Mouse (Mus musculus): ENCODE data around the gene Susd1.

Gene Susd1

DNA sequence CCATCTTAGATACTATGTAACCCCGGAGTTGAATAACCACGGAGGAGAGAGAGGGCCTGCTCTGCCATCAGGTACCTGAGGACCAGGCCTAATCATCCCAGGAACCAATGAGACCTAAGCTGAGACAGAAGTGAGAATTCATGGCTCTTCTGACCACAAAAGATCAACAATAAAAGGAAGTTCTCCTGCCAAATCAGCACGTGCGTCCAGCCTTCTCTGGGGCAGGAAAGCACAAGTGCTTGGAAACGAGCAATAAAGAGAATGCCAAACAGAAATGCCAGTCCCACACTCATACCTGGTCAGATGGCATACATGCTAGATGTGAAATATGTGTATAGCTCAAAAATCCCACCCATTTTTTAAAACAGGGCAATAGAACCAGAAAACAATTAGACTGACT lies 58.6 kb downstream of the Susd1 start:
- no peak for DNase-seq

DNA sequence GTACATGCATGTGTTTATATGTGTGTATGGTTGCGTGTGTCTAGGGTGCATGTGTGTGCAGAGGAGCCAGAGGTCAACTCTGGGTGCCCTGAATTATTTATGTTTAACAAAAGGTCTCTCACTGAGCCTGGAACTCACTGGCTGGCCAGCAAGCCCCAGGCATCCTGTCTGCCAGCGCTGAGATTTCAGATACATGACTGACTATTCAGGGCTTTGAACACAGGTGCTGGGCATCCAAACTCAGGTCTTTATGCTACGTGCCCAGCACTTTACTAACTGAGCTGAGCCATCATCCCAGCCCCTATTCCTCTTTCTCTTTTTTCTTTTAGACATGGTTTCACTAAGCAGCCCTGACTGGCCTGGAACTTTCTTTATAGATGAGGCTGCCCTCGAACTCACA lies 59.8 kb downstream of the Susd1 start:
- DNase-seq: no peak

DNA sequence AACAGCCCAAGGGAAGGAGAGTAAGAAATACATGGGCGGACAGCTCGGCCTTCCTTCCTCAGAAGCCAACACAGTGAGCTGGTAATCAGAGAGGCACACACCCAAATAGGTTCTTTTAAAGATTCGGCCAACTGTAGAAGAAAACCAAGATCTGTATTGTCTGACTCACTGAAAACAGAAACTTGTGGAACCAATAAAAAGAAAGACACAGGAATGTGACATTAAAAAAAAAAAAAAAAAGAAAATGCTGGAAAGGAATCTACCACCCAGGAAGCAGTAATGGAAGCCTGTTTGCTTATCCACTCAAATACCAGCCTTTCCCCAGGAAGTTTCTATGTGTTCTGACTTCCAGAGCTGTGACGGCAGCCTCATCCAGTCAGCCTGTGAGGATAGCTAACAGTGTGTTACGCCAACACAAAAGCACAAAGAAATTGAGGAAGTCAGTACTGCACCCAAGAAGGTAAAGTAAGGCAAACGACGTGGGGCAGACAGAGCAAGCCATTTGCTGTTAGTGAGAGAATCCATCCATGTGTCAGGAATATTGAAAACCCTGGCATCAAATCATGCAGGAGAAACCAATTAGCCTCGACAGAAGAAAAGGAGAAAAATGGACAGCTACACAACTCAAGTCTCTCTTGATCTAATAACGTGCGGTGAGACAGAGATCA lies 64.0 kb downstream of the Susd1 start:
- no peak for DNase-seq

DNA sequence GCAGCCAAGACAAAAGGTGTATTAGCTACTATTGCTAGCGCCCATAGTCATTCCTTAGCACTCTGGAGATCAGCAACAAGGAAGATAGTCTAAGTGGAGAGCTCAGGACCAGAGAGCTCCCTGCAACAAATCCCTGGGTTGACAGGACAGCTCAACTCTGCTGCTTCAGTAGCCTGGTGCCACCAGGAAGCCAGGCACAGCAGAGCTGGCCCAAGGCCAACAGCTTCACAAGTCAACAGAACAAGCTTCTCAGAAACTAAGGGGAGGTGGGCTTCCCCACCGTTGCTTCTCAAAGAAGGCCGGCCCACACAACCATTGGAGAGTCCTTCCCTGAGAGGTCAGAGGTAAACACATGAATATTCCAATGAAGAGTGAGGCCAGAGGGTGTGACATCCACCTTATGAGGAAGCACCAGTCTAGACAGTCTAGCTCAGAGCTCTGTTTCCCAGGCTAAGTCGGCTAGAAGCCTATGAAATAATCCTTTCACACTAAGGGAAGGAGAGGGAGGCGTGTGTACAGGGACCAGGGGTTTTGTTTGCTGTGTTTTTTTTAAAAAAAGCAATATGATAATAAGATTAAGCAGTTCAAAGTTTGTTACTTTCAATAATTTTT lies 65.8 kb downstream of the Susd1 start:
- DNase-seq: no peak

DNA sequence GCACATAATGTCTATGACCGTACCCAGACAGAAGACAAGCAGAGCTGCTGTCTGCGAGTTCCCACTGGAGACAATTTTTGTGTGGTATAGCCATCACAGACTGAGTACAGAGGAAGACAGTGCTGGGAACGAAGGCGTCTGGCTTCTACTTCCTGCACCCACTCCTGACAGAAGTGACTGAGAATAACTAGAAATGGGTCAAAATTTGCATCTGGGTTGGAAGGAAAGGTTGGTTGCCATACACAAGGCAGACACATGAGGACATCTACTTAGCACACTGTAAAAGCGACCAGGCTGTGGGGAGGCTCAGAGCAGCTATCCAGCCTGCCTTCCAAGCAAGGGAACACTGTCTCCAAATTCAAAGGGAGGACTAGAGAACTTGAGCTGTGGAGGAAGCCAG lies 66.5 kb downstream of the Susd1 start:
- DNase-seq: no peak

DNA sequence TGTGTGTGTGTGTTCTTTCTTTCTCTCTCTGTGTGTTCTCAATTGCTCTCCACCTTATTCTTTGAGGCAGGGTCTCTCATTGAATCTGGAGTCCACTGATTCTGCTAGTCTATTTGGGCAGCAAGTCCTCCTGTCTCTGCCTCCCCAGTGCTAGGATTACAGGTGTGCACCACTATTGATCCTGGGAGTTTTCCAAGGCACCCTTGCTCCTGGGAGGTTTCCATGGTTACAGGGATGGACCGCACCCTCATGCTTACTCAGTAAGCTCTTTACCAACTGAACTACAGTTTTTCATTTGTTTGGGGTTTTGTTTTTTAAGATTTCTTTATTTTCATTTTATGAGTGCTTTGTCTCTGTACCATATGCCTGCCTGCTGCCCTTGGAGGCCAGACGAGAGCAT lies 68.5 kb downstream of the Susd1 start:
- DNase-seq: no peak

DNA sequence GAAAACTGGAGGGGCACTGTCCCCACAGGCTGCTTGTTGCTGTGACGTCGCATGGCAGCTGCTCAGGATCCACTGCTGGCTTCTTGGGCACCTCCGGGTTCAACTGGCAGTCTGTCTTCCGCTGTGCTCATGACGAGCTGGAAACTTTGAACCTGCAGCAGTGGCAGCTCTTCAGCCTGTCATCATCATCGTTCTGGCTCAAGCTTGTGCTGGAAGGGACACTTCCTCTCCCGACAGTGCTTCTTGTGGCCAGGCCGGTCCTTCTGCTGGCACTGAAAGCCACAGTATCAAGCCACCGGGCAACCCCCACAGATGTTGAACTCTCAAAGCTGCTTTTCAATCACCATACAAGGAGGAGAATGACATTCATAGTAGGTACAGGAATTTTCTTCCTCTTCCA lies 70.3 kb downstream of the Susd1 start:
- DNase-seq: no peak

DNA sequence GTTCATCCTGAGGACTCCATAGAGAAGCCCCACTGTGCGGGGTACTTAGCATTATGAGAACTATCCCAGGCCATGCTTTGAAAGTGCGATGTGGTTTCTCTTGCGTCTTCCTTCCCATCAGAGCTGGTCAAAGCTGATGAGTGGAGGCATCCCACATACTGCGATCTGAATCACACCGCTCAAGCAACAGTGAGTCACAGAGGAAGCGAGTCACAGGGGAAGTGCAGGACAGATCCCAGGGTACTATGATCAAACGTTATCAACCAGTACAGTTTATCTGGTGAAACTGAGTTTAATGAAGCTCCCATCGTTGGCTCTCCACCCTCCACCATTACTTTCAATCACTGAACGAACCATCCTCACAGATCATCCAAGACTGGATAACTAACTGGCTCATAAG lies 72.2 kb downstream of the Susd1 start:
- DNase-seq: no peak

DNA sequence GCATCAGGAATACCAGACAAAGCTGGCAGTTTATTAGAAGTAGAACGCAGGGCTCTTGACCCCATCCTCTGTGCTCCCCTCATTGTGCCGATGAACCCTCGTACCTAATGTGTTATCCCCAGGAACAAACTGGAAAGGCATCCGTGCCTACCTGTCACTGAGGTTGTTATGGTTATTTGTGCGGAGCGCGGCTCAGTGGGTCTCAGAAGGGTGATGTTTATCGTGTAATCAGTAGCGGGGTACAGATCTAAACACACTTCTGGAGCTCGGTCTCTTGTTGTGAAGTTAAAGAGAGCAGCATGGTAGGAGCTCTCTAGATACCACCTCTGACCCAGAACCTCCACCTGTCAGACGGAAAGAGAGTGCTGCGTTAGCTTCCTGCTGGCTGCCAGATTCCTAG lies 72.9 kb downstream of the Susd1 start:
- DNase-seq: no peak

DNA sequence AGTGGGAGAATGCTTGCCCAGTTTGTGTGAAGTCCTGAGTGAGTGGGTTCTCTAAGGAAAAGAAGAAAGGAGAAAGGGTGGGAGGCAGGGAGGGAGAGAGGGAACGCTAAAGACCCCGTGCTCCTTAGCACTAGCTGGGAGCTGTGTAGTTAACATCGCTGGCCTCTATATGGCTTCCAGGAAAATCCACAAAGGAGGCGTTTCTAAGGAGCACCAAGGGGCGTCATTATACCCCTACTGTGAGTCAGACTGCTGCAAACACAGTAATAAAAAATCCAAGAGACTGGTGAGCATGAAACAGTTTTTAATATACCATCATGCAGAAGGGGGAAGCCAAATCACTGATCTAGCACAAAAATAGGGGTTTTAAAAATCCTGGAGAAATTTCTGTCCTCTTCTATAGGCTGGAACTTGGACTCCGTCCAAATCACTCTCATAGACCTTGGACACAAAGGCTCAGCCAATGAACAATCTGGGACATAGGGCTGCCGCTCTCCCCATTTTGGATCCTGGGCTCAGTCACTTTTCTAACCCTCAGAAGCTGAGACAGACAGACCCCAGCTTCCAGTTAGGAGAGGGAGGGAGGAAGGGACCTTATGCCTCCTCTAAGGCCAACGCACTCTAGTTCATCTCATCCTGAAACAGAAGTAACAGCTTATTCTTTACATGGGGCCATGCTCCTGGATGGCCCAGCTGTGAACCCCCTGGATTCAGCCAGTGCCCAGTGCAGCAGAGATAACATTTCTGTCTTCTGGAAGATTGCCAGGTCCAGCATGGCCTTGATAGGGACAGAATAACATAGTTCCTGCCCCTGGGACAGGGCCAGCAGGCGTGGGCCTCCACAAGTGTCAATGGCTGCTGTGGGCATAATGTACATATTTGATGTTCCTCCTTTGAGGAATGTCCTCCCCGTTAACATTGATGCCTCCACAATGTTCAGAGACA lies 73.9 kb downstream of the Susd1 start:
- no peak for DNase-seq

DNA sequence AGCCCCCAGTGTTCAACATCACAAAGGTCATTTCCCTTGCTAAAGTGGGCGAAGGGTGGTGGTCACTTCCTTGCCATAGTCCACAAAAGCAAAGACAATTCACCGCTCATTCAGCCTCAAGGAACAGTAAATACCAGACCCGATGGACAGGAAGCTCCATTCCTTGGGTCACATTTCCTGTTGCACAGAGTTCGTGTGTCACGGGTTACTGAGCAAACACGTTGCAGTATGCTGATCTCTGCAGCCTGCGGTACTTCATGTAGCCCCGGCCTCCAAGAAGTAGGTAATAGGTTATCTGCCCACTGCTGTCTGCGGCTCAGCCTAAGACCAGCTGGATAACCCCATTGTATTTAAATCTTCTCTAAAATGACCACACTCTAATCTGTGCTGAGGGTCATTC lies 75.4 kb downstream of the Susd1 start:
- DNase-seq: no peak

DNA sequence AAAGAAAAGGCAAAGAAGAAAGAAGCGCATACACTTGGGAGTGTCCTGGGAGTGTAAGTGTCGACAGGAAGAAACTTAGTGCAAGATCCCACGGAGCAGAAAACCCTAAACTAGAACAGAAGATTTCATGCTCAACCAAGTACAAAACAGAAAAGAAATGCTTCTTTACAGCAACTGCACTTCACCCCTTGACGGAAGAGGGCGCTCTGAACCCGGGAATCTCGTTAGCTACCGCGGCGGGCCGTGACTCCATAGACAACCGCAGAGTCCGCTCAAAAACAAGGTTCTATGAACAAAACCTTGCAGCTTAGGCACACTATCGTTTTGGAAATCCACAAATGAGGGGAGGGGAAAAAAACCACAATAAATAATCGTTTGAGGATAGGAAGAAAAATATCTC lies 77.7 kb downstream of the Susd1 start:
- DNase-seq: peak; percentile 42

DNA sequence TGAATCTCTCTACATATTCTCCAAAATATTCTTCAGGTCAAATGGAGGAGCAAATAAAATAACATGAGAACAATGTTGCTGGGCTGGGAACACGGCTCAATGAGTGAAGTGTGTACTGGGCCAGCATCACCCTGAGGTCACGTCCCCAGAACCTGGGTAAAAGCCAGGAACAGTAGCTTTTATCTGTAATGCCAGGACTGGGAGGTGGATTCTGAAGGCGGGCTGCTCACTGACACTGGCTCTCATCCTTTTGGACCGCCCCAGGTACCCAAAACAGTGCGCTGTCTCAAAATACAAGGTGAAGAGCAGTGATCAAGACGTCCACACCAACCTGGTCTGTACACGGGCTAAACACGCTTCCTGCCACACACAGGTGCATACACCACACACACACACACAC lies 78.5 kb downstream of the Susd1 start:
- DNase-seq: no peak

DNA sequence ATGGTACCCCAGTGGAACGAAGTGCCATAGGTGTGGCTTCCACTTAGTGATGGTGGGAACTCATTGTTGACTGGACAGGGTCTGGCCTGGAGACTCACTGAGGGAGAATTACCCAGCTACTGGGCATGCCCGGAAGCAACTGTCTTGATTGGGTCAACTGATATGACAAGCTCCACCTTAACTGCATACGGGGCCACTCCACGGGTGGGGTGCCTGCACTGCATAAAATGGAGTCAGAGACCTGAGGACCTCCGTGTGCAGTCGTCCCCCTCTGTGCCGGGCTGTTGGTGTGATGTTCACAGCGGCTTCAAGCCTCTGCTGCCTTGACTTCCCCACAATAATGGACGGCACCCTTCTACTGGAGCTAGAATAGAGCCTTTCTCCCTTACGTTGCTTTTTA lies 79.5 kb downstream of the Susd1 start:
- no peak for DNase-seq

DNA sequence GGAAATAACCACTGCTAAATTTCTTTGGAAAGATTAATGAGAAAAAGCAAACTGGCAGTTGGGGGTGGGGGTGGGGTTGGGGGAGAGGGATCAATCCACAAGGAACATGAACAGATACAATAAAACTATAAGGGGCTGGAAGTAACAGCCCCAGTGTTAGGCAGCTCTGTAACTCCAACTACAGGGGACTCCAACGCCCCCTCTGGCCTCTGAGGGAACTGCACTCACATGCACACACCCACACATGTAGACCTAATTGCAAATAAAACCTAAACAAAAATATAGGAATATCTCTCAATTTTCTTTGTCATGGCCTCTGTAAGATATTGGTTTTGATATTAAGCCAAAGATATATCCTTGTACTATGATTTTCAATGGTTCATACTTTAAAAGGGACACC lies 83.0 kb downstream of the Susd1 start:
- DNase-seq: no peak

DNA sequence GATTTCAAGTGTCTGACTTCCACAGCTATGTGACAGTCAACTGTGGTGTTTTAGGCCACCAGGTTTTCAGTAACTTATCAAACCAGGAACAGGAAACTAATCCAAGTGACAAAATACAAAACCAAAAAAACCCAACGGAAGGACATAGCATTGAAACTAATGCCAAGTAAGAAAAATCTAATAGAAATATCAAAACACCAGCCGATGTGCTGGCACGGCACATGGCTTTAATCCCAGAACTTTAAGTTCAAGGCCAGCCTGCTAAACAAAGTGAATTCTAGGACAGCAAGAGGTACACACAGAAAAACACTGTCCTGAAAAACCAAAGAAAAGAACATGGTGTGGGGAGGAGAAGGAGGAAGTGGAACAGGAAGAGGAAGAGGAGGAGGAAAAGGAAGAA lies 83.8 kb downstream of the Susd1 start:
- DNase-seq: no peak

DNA sequence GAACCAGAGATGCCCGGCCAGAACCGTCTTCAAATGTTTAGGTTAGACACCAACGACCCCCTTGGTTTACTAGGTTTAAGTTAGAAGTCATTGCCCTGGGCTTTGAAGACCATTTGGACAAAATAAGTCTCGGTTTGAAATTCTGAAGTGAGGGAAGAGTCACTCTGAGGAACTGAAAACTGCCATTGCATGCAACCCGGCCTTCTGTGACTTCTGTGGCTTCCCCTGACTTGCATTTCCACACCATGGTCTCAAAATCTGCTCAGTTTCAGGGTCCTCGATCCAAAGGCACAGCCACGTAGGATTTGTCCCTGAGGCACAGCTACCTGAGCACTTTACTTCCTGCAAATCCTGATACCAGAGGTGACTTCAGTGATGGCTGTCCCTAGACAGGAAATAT lies 86.5 kb downstream of the Susd1 start:
- no peak for DNase-seq

DNA sequence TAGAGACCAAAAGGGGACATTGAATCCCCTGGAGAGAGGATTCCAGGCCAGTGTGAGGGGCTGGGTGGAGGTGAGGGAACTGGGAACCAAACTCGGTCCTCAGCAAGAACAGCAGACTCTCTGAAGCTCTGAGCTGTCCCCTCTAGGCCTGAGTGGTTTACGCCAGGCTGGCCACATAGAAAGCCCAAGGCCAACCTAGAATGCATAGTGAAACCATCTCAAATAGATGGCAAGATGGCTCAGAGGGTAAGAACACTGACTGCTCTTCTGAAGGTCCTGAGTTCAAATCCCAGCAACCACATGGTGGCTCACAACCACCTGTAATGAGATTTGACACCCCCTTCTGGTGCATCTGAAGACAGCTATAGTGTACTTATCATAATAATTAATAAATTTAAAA lies 88.1 kb downstream of the Susd1 start:
- DNase-seq: no peak

DNA sequence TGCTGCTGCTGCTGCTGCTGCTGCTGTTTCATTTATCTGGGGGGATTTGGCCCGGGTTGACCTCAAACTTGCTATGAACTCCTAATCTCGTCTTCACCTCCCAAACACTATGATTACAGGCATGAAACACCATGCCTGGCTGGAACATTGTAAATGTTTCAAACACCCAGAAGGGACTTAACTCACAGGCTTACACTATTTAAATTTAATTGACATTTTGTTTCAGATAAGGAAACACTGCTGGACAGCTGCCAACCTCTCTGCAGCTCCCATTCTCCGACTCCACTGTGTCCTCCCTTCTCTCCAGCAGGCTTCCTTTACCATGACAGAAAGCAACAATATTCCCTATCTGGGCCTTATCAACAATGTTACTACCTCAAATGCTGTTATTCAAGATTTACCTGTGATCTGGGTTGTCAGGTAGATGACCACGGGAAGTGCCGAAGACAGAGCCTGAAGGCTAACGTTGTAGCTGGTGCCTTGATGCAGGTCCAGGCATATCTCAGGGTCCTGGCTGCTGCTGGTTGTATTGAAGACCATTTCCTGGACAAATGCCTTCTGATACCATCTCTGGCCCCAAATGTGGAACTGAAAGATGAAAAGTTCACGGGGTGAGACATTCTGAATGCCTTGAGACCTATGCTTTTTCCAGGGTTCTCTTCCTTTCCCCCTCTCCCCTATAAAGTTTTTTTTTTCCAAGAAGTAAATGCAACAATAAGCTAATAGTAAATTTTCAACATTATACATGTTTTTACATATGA lies 88.8 kb downstream of the Susd1 start:
- no peak for DNase-seq

DNA sequence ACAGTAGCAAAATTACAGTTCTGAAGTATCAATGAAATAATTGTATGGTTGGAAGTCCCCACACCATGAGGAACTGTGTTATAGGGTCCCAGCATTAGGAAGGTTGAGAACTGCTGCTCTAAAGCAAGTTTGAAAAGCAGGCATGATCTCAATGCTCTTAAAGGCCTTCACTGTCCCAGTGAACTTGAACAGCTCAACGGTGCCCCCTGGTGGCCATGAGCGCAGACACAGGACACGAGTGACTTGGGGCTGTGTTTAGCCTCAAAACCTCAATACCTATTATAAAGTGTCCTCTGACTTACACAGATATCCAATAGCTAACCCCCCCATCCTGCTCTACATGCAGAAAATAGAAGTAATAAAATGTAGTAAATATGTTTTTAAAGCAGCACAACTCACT lies 97.7 kb downstream of the Susd1 start:
- DNase-seq: peak; percentile 44

DNA sequence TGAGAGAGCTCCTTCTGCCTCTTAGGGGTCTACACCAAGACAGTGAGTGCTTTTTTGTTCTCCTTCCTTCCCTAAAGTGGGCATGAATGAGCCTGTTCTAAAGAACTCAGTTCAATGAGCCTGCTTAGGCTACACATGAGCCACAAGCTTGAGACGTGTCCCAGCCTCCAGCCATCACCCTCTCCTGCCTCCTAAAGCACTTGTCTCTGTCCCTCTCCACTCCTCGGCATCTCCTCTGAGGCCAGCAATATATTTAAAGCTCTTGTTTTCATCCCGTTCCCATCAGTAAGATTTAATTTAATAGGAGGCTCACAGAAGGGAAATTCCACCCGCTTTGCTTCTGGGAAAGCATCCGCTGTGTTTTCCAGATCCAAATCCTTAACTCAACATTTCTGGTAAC lies 98.4 kb downstream of the Susd1 start:
- no peak for DNase-seq

DNA sequence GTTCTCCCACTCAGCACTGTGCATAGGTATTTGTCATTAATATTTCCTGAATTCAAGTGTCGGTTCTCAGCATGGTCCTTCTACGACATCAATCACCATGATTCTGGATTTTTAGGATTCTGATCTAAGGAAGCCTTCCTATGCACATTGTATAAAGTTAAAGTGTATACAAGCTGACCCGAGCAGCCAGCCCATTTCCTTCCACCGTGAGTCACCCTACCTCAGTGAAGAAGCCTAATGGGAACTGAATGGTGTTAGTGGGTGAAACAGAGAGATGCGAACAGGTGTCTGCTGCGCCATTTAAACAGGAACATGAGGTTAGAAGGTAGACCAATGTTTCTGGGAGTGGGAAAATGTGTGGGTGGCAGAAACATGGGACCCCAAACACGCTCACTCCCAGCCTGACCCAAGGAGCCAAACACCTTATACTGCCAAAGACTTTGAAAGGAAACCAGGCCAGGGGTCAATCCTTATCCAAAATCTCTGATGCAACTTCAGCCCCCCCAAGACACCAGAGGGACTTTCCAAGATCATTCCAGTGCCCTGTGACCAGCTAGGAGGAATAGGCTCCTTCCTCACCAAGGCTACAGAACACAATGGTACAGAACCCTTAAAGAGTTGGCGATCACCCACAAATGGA lies 99.4 kb downstream of the Susd1 start:
- no peak for DNase-seq

DNA sequence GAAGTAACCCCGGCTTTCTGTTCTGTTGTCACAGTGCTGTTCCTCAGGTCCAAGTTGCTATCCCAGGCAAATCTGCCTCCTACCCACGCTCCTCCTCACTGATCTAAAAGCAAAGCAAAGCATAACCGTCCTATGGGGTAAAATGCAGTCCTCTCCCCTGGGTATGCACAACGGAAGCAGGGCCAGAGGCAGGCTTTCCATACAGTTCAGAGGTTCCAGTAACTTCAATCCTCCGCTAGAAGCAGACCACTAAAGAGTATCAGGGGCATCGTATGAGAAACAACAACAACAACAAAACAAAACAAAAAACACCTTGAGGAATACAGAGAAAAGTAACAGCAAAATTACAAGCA lies 100.9 kb downstream of the Susd1 start:
- no peak for DNase-seq
